Mouse (Mus musculus) CD4-positive, CD25-positive, alpha-beta regulatory T cell, adult 4 months (primary cell): ENCODE measurements at regions not wholly inside any gene's neighbourhood (a gene's known extent, or its start where the extent isn't known, plus 50 kb on each side); places are given as distances from the start of the nearest gene placed in this dataset.
"Not testable (repeated sequence)": the region's sequence is repeated elsewhere in the genome, so short reads cannot be mapped to it uniquely, and the experiment has no call there.

ENCODE experiments used
- ATAC-seq: one replicate; pipeline ENCODE4 v1.8.0; 2017

- no peak for ATAC-seq
Observed at GRCm38 (mm10) chr12:114009391-114009790, 465.7 kb downstream of the Adam6a start.

GRCm38 (mm10) chr12:114012860-114013259, 469.2 kb downstream of the Adam6a start:
- peak; percentile 77 for ATAC-seq

- ATAC-seq, result not testable (repeated sequence)
Observed at GRCm38 (mm10) chr12:114037011-114037410, 493.3 kb downstream of the Adam6a start.

- ATAC-seq, result peak; percentile 65
Observed at GRCm38 (mm10) chr12:114047991-114048390, 504.3 kb downstream of the Adam6a start.

GRCm38 (mm10) chr12:114053341-114053740, 509.6 kb downstream of the Adam6a start:
- ATAC-seq, result no peak

- ATAC-seq, result peak; percentile 93
Observed at GRCm38 (mm10) chr12:114059615-114060014, 515.9 kb downstream of the Adam6a start.

GRCm38 (mm10) chr12:114067166-114067565, 523.5 kb downstream of the Adam6a start:
- ATAC-seq, result no peak

- not testable (repeated sequence) for ATAC-seq
Observed at GRCm38 (mm10) chr12:114108731-114109130, 565.0 kb downstream of the Adam6a start.

GRCm38 (mm10) chr12:114134897-114135296, 591.2 kb downstream of the Adam6a start:
- ATAC-seq, result no peak

GRCm38 (mm10) chr12:114148779-114149178, 605.1 kb downstream of the Adam6a start:
- no peak for ATAC-seq

GRCm38 (mm10) chr12:114172305-114172704, 628.6 kb downstream of the Adam6a start:
- no peak for ATAC-seq

GRCm38 (mm10) chr12:114199521-114199920, 655.8 kb downstream of the Adam6a start:
- ATAC-seq, result no peak

GRCm38 (mm10) chr12:114222541-114222940, 678.8 kb downstream of the Adam6a start:
- no peak for ATAC-seq
